Mouse (Mus musculus) MEL (cell line): ENCODE measurements around the gene Ptpn1. TPM values are rescaled to one million over a fixed set of nuclear protein-coding genes. Genes with fewer than 3 reads are reported as not detected.

Experiments
- DNase-seq: peaks from one replicate; pipeline ENCODE4 v3.0.0; 2011; ENCODE audit warnings: low read depth, low spot score
- H3K27ac ChIP-seq: 2 replicates; pipeline ENCODE4 v1.5.1; 2012; ENCODE audit warnings: low read depth, mild to moderate bottlenecking, control low read depth, low read length, moderate library complexity; ENCODE audit not compliant: control insufficient read depth
- H3K27me3 ChIP-seq, 2 experiments: fragments of 150-350 bp in 1 of 2; sonication (generic) in 1 of 2; 2 replicates each; pipeline ENCODE4 v1.6.1; 2012; ENCODE audit warnings: low read length in 2 of 2, mild to moderate bottlenecking in 2 of 2, improper control_type of control experiment in 1 of 2, moderate library complexity in 1 of 2; ENCODE audit not compliant: insufficient read depth in 2 of 2, control insufficient read depth in 1 of 2
- H3K36me3 ChIP-seq, 2 experiments: 2 replicates each; pipeline ENCODE4 v1.6.1; 2012 to 2014; ENCODE audit warnings: low read length in 2 of 2, improper control_type of control experiment in 1 of 2, inconsistent platforms in 1 of 2, mild to moderate bottlenecking in 1 of 2; ENCODE audit not compliant: insufficient read depth in 2 of 2, control insufficient read depth in 1 of 2
- H3K4me1 ChIP-seq, 2 experiments: fragments of 150-350 bp in 1 of 2; sonication (generic) in 1 of 2; 2 replicates each; pipeline ENCODE4 v1.6.1; 2012; ENCODE audit warnings: low read length in 2 of 2, improper control_type of control experiment in 1 of 2, mild to moderate bottlenecking in 1 of 2; ENCODE audit not compliant: insufficient read depth in 2 of 2, control insufficient read depth in 1 of 2
- H3K4me3 ChIP-seq, 2 experiments: fragments of 150-350 bp in 1 of 2; sonication (generic) in 1 of 2; 2 replicates each; pipeline ENCODE4 v1.5.1; 2012; ENCODE audit warnings: low read depth in 2 of 2, low read length in 2 of 2, mild to moderate bottlenecking in 2 of 2, moderate library complexity in 2 of 2, control low read depth in 1 of 2, improper control_type of control experiment in 1 of 2; ENCODE audit not compliant: control insufficient read depth in 1 of 2, insufficient read depth in 1 of 2
- H3K79me2 ChIP-seq: 2 replicates; pipeline ENCODE4 v1.6.1; 2012; ENCODE audit warnings: mild to moderate bottlenecking, low read length, moderate library complexity; ENCODE audit not compliant: control insufficient read depth, poor library complexity, insufficient read depth
- H3K9ac ChIP-seq: 2 replicates; pipeline ENCODE4 v1.6.1; 2012; ENCODE audit warnings: low read depth, mild to moderate bottlenecking, control low read depth, low read length, moderate library complexity; ENCODE audit not compliant: control insufficient read depth, poor library complexity, severe bottlenecking
- H3K9me3 ChIP-seq: fragments of 150-350 bp; sonication (generic); replicated peaks from 2 replicates; pipeline ENCODE4 v1.6.1; 2012; ENCODE audit warnings: mild to moderate bottlenecking, low read length, improper control_type of control experiment, moderate library complexity; ENCODE audit not compliant: insufficient read depth
- BHLHE40 ChIP-seq: IDR thresholded peaks from 2 replicates; pipeline ENCODE4 v1.6.1; 2012; ENCODE audit warnings: low read depth, mild to moderate bottlenecking, inconsistent platforms, low read length, improper control_type of control experiment, borderline replicate concordance
- CHD1 ChIP-seq: IDR thresholded peaks from 2 replicates; pipeline ENCODE4 v1.6.1; 2012; ENCODE audit warnings: low read depth, mild to moderate bottlenecking, inconsistent platforms, low read length, improper control_type of control experiment
- CHD2 ChIP-seq: IDR thresholded peaks from 2 replicates; pipeline ENCODE4 v1.6.1; 2011; ENCODE audit warnings: low read length, improper control_type of control experiment
- CTCF ChIP-seq, 3 experiments: IDR thresholded peaks in 2 of 3; conservative IDR thresholded peaks in 1 of 3; 2 replicates each; pipeline ENCODE4 v1.5.1; 2011 to 2012; ENCODE audit warnings: low read length in 3 of 3, low read depth in 2 of 3, mild to moderate bottlenecking in 2 of 3, improper control_type of control experiment in 1 of 3, inconsistent platforms in 1 of 3, mixed read lengths in 1 of 3, moderate library complexity in 1 of 3; ENCODE audit not compliant: control insufficient read depth in 1 of 3, insufficient read depth in 1 of 3, poor library complexity in 1 of 3, severe bottlenecking in 1 of 3
- EP300 ChIP-seq, 2 experiments: IDR thresholded peaks; 2 replicates each; pipeline ENCODE4 v1.6.1; 2011; ENCODE audit warnings: improper control_type of control experiment in 2 of 2, low read length in 2 of 2, low read depth in 1 of 2, mild to moderate bottlenecking in 1 of 2
- GABPA ChIP-seq: IDR thresholded peaks from 2 replicates; pipeline ENCODE4 v1.6.1; 2012; ENCODE audit warnings: low read depth, mild to moderate bottlenecking, inconsistent platforms, low read length, improper control_type of control experiment, moderate library complexity
- GATA1 ChIP-seq: IDR thresholded peaks from 2 replicates; pipeline ENCODE4 v1.6.1; 2011; ENCODE audit warnings: low read depth, low read length, improper control_type of control experiment
- HCFC1 ChIP-seq: IDR thresholded peaks from 2 replicates; pipeline ENCODE4 v1.6.1; 2012; ENCODE audit warnings: low read depth, mild to moderate bottlenecking, inconsistent platforms, low read length, improper control_type of control experiment, moderate library complexity
- MAZ ChIP-seq: IDR thresholded peaks from 2 replicates; pipeline ENCODE4 v1.6.1; 2012; ENCODE audit warnings: low read depth, mild to moderate bottlenecking, inconsistent platforms, low read length, improper control_type of control experiment
- MXI1 ChIP-seq: IDR thresholded peaks from 2 replicates; pipeline ENCODE4 v1.6.1; 2011; ENCODE audit warnings: mild to moderate bottlenecking, low read depth, low read length, improper control_type of control experiment
- MYC ChIP-seq: IDR thresholded peaks from 2 replicates; pipeline ENCODE4 v1.6.1; 2011; ENCODE audit warnings: low read depth, mild to moderate bottlenecking, low read length, improper control_type of control experiment, moderate library complexity
- NELFE ChIP-seq: IDR thresholded peaks from 2 replicates; pipeline ENCODE4 v1.6.1; 2011; ENCODE audit warnings: low read depth, low read length, improper control_type of control experiment
- NRF1 ChIP-seq: IDR thresholded peaks from 2 replicates; pipeline ENCODE4 v1.6.1; 2014; ENCODE audit warnings: low read depth, mild to moderate bottlenecking, inconsistent platforms, low read length, improper control_type of control experiment, moderate library complexity; ENCODE audit not compliant: poor library complexity, insufficient read depth, severe bottlenecking
- POLR2A ChIP-seq, 2 experiments: IDR thresholded peaks; 2 replicates each; pipeline ENCODE4 v1.6.1; 2011 to 2012; ENCODE audit warnings: low read length in 2 of 2, mild to moderate bottlenecking in 2 of 2, control low read depth in 1 of 2, improper control_type of control experiment in 1 of 2, low read depth in 1 of 2, moderate library complexity in 1 of 2; ENCODE audit not compliant: control insufficient read depth in 1 of 2, insufficient read depth in 1 of 2, poor library complexity in 1 of 2
- POLR2AphosphoS2 ChIP-seq: IDR thresholded peaks from 2 replicates; pipeline ENCODE4 v1.6.1; 2011; ENCODE audit warnings: low read length, improper control_type of control experiment
- POLR2AphosphoS5 ChIP-seq: IDR thresholded peaks from 2 replicates; pipeline ENCODE4 v1.6.1; 2012; ENCODE audit warnings: low read depth, borderline replicate concordance, mild to moderate bottlenecking, inconsistent platforms, low read length, moderate library complexity, mixed read lengths
- RAD21 ChIP-seq: IDR thresholded peaks from 2 replicates; pipeline ENCODE4 v1.6.1; 2011; ENCODE audit warnings: mild to moderate bottlenecking, low read depth, low read length, improper control_type of control experiment
- RCOR1 ChIP-seq: IDR thresholded peaks from 2 replicates; pipeline ENCODE4 v1.6.1; 2012; ENCODE audit warnings: low read depth, mild to moderate bottlenecking, inconsistent platforms, low read length, improper control_type of control experiment
- SIN3A ChIP-seq: IDR thresholded peaks from 2 replicates; pipeline ENCODE4 v1.6.1; 2012; ENCODE audit warnings: low read length, improper control_type of control experiment, inconsistent platforms
- SMC3 ChIP-seq: IDR thresholded peaks from 2 replicates; pipeline ENCODE4 v1.6.1; 2011; ENCODE audit warnings: low read depth, low read length, improper control_type of control experiment
- TBP ChIP-seq: IDR thresholded peaks from 2 replicates; pipeline ENCODE4 v1.8.0; 2011; ENCODE audit warnings: low read depth, low read length, improper control_type of control experiment
- TCF12 ChIP-seq: IDR thresholded peaks from 2 replicates; pipeline ENCODE4 v1.6.1; 2014; ENCODE audit warnings: low read depth, mild to moderate bottlenecking, inconsistent platforms, low read length, improper control_type of control experiment, moderate library complexity
- UBTF ChIP-seq: IDR thresholded peaks from 2 replicates; pipeline ENCODE4 v1.6.1; 2012; ENCODE audit warnings: low read depth, mild to moderate bottlenecking, inconsistent platforms, low read length, improper control_type of control experiment, moderate library complexity, borderline replicate concordance; ENCODE audit not compliant: insufficient read depth
- USF2 ChIP-seq, 2 experiments: IDR thresholded peaks; 2 replicates each; pipeline ENCODE4 v1.6.1; 2011 to 2012; ENCODE audit warnings: improper control_type of control experiment in 2 of 2, low read length in 2 of 2, borderline replicate concordance in 1 of 2, inconsistent platforms in 1 of 2, low read depth in 1 of 2, mild to moderate bottlenecking in 1 of 2; ENCODE audit not compliant: insufficient read depth in 1 of 2
- ZKSCAN1 ChIP-seq: IDR thresholded peaks from 2 replicates; pipeline ENCODE4 v1.6.1; 2012; ENCODE audit warnings: low read depth, mild to moderate bottlenecking, inconsistent platforms, low read length, improper control_type of control experiment, moderate library complexity
- polyA plus RNA-seq, 2 experiments: library from polyadenylated mRNA; stranded (reverse) in 1 of 2; unstranded in 1 of 2; fragments of >175 nt in 1 of 2; fragments of >200 nt in 1 of 2; gene quantifications; 2 replicates each; pipeline versions ENCODE4 v1.2.1 to v1.2.4; 2012; ENCODE audit warnings: low replicate concordance in 2 of 2, low read depth in 1 of 2; ENCODE audit not compliant: insufficient read length in 2 of 2, insufficient read depth in 1 of 2, missing spikeins in 1 of 2
- total RNA-seq: library from RNA; depleted of rRNA; stranded (reverse); fragments of 300-350 nt; gene quantifications from 2 replicates; pipeline ENCODE4 v1.2.3, GENCODE M21; 2012

Gene Ptpn1
- total and polyA plus RNA-seq, 3 experiments = 55.3 to 62.9 TPM; not detected in 1

DNA sequence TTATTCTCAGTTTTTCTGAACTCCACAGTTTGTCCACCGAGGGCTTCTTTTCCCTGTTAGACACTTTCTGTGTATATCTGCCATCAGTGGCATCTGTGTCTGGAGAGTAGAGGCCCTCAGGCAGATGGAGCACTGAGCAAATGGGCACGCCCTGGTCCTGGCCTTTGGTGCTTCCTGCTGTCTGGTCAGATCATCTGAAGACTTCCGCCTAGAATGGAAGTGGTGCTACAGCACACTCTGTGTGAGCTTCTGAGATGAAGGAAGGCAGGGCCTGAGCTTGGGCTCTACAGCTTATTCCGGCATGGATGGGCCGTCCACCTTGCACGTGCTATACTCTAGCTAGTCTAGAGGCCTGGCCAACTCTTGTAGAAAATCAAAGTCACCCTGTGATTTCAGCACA is 30.5 kb downstream of the Ptpn1 start:
- H3K9me3 ChIP-seq = no peaks in the 10 kb centered on the region
- H3K9ac ChIP-seq = no peak overlapping the region
- H3K27ac ChIP-seq = no peak overlapping the region
- no peaks in the 10 kb centered on the region for H3K27me3 ChIP-seq
- DNase-seq = no peak
- H3K79me2 ChIP-seq = no peaks in the 10 kb centered on the region
- H3K4me1 ChIP-seq = peaks cover 4 to 7% of the 10 kb centered on the region in 2 experiments; a peak in 2 of 4 replicates
- no peak overlapping the region for H3K4me3 ChIP-seq
- H3K36me3 ChIP-seq = peaks cover 0 to 2% of the 10 kb centered on the region in 2 experiments; a peak in 3 of 4 replicates
- TF ChIP-seq NRF1 (no peak), CHD1 (no peak), BHLHE40 (no peak), POLR2AphosphoS2 (no peak), MXI1 (no peak), SIN3A (no peak), CHD2 (no peak), SMC3 (no peak), TBP (no peak), TCF12 (no peak), POLR2A (IDR thresholded peaks at IDR 0.05; ENCODE audit: control insufficient read depth in 1 of 2, insufficient read depth in 1 of 2, low read depth in 1 of 2, low read length in 2 of 2, poor library complexity in 1 of 2) (no peak), MYC (no peak), UBTF (no peak), POLR2AphosphoS5 (no peak), NELFE (no peak)

DNA sequence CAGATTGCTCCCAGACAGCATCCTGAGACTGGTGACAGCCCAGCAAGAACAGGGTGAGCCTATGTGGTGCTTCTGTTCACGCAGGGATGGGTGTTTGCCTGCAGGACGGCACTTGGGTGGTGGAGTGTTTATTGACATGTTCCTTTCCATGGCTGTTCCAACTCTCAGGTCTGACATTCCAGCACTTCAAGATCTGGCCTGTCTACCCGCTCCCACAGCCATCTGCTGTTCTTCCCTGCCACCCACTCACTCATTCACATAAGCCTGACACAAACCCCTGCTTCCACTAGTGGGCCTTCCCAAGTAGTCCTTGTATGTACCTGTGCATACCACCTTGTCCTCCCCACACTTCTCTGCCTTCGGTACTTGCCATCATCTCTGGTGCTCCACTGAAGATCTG is 31.3 kb downstream of the Ptpn1 start:
- no peak for TF ChIP-seq GATA1
- TF ChIP-seq MXI1 = no peak
- TF ChIP-seq EP300 (IDR thresholded peaks at IDR 0.05; ENCODE audit: low read depth in 1 of 2, low read length in 2 of 2) = no peak
- TF ChIP-seq SIN3A = no peak
- TF ChIP-seq ZKSCAN1 = no peak
- TF ChIP-seq BHLHE40 = no peak
- no peak for TF ChIP-seq RAD21
- TF ChIP-seq MAZ = no peak
- TF ChIP-seq GABPA = no peak
- TF ChIP-seq USF2 (IDR thresholded peaks at IDR 0.05; ENCODE audit: borderline replicate concordance in 1 of 2, insufficient read depth in 1 of 2, low read depth in 1 of 2, low read length in 2 of 2) = no peak
- no peak for TF ChIP-seq CTCF (IDR thresholded peaks at IDR 0.05 in 2 of 3, conservative IDR thresholded peaks at IDR 0.05 in 1 of 3; ENCODE audit: control insufficient read depth in 1 of 3, insufficient read depth in 1 of 3, low read depth in 2 of 3, low read length in 3 of 3, poor library complexity in 1 of 3, severe bottlenecking in 1 of 3)
- TF ChIP-seq POLR2A (IDR thresholded peaks at IDR 0.05; ENCODE audit: control insufficient read depth in 1 of 2, insufficient read depth in 1 of 2, low read depth in 1 of 2, low read length in 2 of 2, poor library complexity in 1 of 2) = no peak
- TF ChIP-seq RCOR1 = no peak
- no peak for TF ChIP-seq HCFC1
- no peak for TF ChIP-seq POLR2AphosphoS5
- no peak for TF ChIP-seq TCF12
- TF ChIP-seq TBP = no peak
- H3K9ac ChIP-seq = no peak overlapping the region
- H3K4me1 ChIP-seq = peaks cover 4 to 7% of the 10 kb centered on the region in 2 experiments; a peak in 2 of 4 replicates
- no peaks in the 10 kb centered on the region for H3K9me3 ChIP-seq
- no peak for DNase-seq
- H3K79me2 ChIP-seq = no peaks in the 10 kb centered on the region
- H3K36me3 ChIP-seq = peaks cover 0 to 2% of the 10 kb centered on the region in 2 experiments; a peak in 3 of 4 replicates
- no peaks in the 10 kb centered on the region for H3K27me3 ChIP-seq
- H3K27ac ChIP-seq = no peak overlapping the region
- no peak overlapping the region for H3K4me3 ChIP-seq
